Mouse (Mus musculus): ENCODE results near the gene Hist1h3c. TPM values are rescaled to one million over a fixed set of nuclear protein-coding genes. Genes with fewer than 3 reads are reported as not detected.
A peak's percentile ranks its signal among the peaks of the same experiment; 100 is the strongest.
"Not testable (repeated sequence)": the region's sequence is repeated elsewhere in the genome, so short reads cannot be mapped to it uniquely, and the experiment has no call there.

The Hist1h3c gene
- polyA plus RNA-seq, 2 experiments = 5.7 to 48.5 TPM

DNA sequence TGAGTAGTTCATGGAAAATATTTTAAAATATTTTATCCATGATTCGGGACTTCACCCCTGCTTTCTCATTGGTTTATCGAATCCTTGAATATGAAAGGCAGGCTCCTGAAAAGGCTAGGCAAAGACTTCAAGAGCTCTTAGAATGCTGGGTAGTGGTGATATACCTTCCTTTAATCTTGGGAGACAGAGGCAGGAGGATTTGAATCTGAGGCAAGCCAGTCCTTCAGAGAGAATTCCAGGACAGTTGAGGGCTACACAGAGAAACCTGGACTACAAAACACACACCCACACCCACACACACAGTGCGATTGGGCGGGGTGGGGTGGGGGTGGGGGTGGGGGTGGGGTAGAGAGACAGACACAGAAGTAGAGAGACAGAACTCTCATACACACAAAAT, 2.5 kb upstream of the Hist1h3c start:
- H3K9ac ChIP-seq (replicated peaks) = peak overlapping the region; percentile 98
- H3K36me3 ChIP-seq (replicated peaks; ENCODE audit: control insufficient read depth, insufficient read depth, low read depth) = no peaks in the 10 kb centered on the region
- DNase-seq (ENCODE audit: low read depth in 3 of 3, low spot score in 3 of 3) = peak in 1 of 3 experiments; percentile 66
- peak overlapping the region in 1 of 2 experiments; percentile 61; a peak in 2 of 4 replicates for H3K4me3 ChIP-seq (ENCODE audit: insufficient read depth in 1 of 2, low read depth in 2 of 2, low read length in 2 of 2)
- H3K27ac ChIP-seq = peak overlapping the region; percentile 100
- TF ChIP-seq CTCF (IDR thresholded peaks at IDR 0.05; ENCODE audit: low read depth) = no peak
- TF ChIP-seq EP300 (IDR thresholded peaks at IDR 0.05; ENCODE audit: low read depth) = no peak
- WGBS (ENCODE audit: insufficient replicate concordance) = 7% methylated on average over 4 of the region's 4 CpGs
- no peaks in the 10 kb centered on the region for H3K9me3 ChIP-seq (ENCODE audit: control insufficient read depth, low read length)
- peaks cover 20 to 28% of the 10 kb centered on the region in 2 experiments for H3K4me1 ChIP-seq (replicated peaks; ENCODE audit: control insufficient read depth in 2 of 2, insufficient read depth in 2 of 2, low read length in 1 of 2)
- H3K27me3 ChIP-seq (ENCODE audit: control insufficient read depth, insufficient read depth, low read length) = no peaks in the 10 kb centered on the region
- H3K4me2 ChIP-seq (ENCODE audit: low read depth) = peak overlapping the region; percentile 89
- no peak for ATAC-seq (ENCODE audit: insufficient read depth)

DNA sequence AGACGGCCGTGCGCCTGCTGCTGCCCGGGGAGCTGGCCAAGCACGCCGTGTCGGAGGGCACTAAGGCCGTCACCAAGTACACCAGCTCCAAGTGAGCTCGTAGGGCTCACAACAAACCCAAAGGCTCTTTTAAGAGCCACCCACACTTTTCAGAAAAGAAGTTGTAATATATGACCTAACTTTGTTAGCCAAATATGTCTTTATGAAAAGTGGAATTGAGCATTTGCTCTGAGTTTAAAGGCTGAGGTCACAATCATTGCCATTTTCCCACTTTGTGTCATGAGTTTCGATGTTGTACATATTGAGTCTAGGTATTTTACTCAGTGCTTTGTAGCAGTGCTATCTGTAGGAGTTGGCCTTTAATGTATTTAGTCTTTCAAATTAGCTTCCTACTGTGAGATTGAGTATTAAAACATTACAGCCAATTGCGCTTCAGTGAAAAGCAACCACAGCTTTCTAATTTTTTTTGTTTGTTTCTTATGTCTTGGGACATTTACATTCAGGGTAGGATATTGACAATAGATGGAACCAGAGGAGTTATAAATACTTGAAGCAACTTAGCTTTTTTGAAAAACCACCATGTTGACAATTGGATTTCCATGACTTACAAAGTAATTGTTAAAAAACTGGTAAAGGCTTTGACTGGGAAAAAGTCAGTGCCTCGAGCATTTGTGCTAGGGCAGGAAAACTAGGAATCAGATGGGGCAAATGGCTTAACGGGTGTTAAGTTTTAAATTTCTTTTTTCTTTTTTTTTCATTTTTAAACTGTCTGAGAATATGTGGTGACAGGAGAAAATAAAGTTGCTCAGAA, 1.9 kb upstream of the Hist1h3c start:
- Histone ChIP-seq H3K36me3 (replicated peaks; ENCODE audit: control insufficient read depth, insufficient read depth, low read depth) (no peaks in the 10 kb centered on the region), H3K4me3 (ENCODE audit: insufficient read depth in 1 of 2, low read depth in 2 of 2, low read length in 2 of 2) (peak overlapping the region; percentile 52 to 61), H3K27me3 (ENCODE audit: control insufficient read depth, insufficient read depth, low read length) (no peaks in the 10 kb centered on the region), H3K9me3 (ENCODE audit: control insufficient read depth, low read length) (no peaks in the 10 kb centered on the region), H3K9ac (replicated peaks) (peak overlapping the region; percentile 98), H3K4me2 (ENCODE audit: low read depth) (peak overlapping the region; percentile 89), H3K4me1 (replicated peaks; ENCODE audit: control insufficient read depth in 2 of 2, insufficient read depth in 2 of 2, low read length in 1 of 2) (peaks cover 23 to 29% of the 10 kb centered on the region in 2 experiments), H3K27ac (peak overlapping the region; percentile 100)
- TF ChIP-seq CTCF (IDR thresholded peaks at IDR 0.05; ENCODE audit: low read depth) (no peak), EP300 (IDR thresholded peaks at IDR 0.05; ENCODE audit: low read depth) (0 out of 2 replicates have a peak, but pooled peaks have one; percentile 7)
- 4% methylated on average over 10 of the region's 13 CpGs for WGBS (ENCODE audit: insufficient replicate concordance)
- ATAC-seq (ENCODE audit: insufficient read depth) (peak; percentile 22), DNase-seq (ENCODE audit: low read depth in 3 of 3, low spot score in 3 of 3) (peak in 1 of 3 experiments; percentile 71)

DNA sequence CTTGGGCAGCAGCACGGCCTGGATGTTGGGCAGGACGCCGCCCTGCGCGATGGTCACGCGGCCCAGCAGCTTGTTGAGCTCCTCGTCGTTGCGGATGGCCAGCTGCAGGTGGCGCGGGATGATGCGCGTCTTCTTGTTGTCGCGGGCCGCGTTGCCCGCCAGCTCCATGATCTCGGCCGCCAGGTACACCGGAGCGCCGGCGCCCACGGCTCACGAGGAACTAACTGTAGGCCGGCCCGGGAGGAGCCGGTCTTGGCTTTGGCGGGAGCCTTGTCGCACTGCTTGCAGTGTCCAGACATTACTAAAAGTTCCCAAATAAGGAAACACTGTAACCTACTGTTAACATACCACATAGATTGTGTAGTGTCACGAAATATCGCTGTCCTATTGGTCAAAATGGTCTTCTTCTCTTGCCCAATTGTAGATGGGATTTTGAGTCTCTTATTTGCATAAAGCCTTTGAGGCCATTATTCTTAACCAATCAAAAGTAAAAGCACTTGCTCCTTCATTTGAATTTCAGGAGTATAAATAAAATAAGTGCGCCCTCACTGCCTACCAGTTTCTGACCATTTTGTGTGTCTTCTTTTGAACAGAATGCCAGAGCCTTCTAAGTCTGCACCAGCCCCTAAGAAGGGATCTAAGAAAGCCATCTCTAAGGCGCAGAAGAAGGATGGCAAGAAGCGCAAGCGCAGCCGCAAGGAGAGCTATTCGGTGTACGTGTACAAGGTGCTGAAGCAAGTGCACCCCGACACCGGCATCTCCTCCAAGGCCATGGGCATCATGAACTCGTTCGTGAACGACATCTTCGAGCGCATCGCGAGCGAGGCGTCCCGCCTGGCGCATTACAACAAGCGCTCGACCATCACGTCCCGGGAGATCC, 1.0 kb upstream of the Hist1h3c start, which contains the start of gene Hist1h2bb:
Gene Hist1h2bb, plus strand, starts transcription at position 534 of the 880 bp plus-strand sequence.
- DNase-seq (ENCODE audit: low read depth in 3 of 3, low spot score in 3 of 3) = peak; percentile 91 to 97 (median 93)
- ATAC-seq (ENCODE audit: insufficient read depth) = peak; percentile 74
- H3K4me1 ChIP-seq (replicated peaks; ENCODE audit: control insufficient read depth in 2 of 2, insufficient read depth in 2 of 2, low read length in 1 of 2) = peaks cover 30 to 35% of the 10 kb centered on the region in 2 experiments

DNA sequence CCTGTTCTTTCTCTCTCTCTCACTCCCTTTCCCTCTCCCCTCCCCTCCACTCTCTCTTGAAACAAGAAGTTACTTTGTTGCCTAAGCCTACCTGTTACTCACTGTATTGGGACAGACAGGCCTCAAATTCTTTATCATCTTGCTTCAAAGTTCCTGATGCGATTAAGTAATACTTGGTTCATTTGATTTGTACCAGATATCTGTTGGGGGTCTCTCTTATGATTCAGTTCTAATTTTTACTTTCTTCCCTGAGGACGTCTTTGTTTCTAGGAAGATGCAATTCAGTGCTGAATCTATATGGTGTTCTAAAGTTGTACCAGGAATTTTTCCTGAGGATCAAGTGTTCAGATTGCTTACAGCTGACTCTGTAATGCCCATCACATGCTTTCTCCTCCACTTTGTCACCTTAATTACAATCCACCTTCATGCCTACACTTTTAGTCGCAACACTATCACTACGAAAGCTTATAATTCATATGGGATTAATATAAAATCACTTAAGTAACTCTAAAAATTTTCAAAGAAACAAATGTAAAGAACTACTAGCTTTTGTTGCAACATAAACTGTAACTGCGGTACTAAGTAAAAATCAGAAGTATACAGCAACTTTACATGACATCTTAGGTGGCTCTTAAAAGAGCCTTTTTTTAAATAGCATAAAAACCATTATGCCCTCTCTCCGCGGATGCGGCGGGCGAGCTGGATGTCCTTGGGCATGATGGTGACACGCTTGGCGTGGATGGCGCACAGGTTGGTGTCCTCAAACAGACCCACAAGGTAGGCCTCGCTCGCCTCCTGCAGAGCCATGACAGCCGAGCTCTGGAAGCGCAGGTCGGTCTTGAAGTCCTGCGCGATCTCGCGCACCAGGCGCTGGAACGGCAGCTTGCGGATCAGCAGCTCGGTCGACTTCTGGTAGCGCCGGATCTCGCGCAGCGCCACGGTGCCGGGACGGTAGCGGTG, 701 bp downstream of the Hist1h3c start:
- Histone ChIP-seq H3K27ac (peak overlapping the region; percentile 100), H3K4me1 (replicated peaks; ENCODE audit: control insufficient read depth in 2 of 2, insufficient read depth in 2 of 2, low read length in 1 of 2) (peaks cover 22 to 32% of the 10 kb centered on the region in 2 experiments), H3K27me3 (ENCODE audit: control insufficient read depth, insufficient read depth, low read length) (no peaks in the 10 kb centered on the region), H3K4me3 (ENCODE audit: insufficient read depth in 1 of 2, low read depth in 2 of 2, low read length in 2 of 2) (peak overlapping the region; percentile 61 to 67), H3K36me3 (replicated peaks; ENCODE audit: control insufficient read depth, insufficient read depth, low read depth) (no peaks in the 10 kb centered on the region), H3K9ac (replicated peaks) (peak overlapping the region; percentile 95), H3K9me3 (ENCODE audit: control insufficient read depth, low read length) (no peaks in the 10 kb centered on the region), H3K4me2 (ENCODE audit: low read depth) (peak overlapping the region; percentile 89)
- WGBS (ENCODE audit: insufficient replicate concordance) = under 1% methylated on average over 13 of the region's 36 CpGs
- ATAC-seq (ENCODE audit: insufficient read depth) = no peak
- peak in 1 of 3 experiments; percentile 68 for DNase-seq (ENCODE audit: low read depth in 3 of 3, low spot score in 3 of 3)
- TF ChIP-seq CTCF (IDR thresholded peaks at IDR 0.05; ENCODE audit: low read depth) = no peak
- TF ChIP-seq EP300 (IDR thresholded peaks at IDR 0.05; ENCODE audit: low read depth) = no peak

More for the DNA sequence above, 1.0 kb upstream of the Hist1h3c start, which contains the start of gene Hist1h2bb:
- peak within 1 kb of the TSS; percentile 53 to 61 for H3K4me3 ChIP-seq (ENCODE audit: insufficient read depth in 1 of 2, low read depth in 2 of 2, low read length in 2 of 2)
- TF ChIP-seq CTCF (IDR thresholded peaks at IDR 0.05; ENCODE audit: low read depth) (peak; percentile 28; the same call in 1 of the 2 replicates), EP300 (IDR thresholded peaks at IDR 0.05; ENCODE audit: low read depth) (peak; percentile 70)
- not testable (repeated sequence) for H3K9me3 ChIP-seq (ENCODE audit: control insufficient read depth, low read length); H3K36me3 ChIP-seq (replicated peaks; ENCODE audit: control insufficient read depth, insufficient read depth, low read depth); H3K27me3 ChIP-seq (ENCODE audit: control insufficient read depth, insufficient read depth, low read length)
- peak within 1 kb of the TSS; percentile 98 for H3K9ac ChIP-seq (replicated peaks)
- H3K27ac ChIP-seq = peak within 1 kb of the TSS; percentile 100
- under 1% methylated on average over 34 of the region's 58 CpGs for WGBS (ENCODE audit: insufficient replicate concordance)
- H3K4me2 ChIP-seq (ENCODE audit: low read depth) = peak within 1 kb of the TSS; percentile 89
